Mouse (Mus musculus) C2C12 (cell line): ENCODE measurements around the gene Itgb5. TPM values are rescaled to one million over a fixed set of nuclear protein-coding genes. Genes with fewer than 3 reads are reported as not detected.
A peak's percentile ranks its signal among the peaks of the same experiment; 100 is the strongest.

ENCODE experiments used
- H3K27me3 ChIP-seq: one replicate; pipeline ENCODE4 v1.6.1; 2011; ENCODE audit not compliant: control insufficient read depth, insufficient read depth, insufficient read length
- H3K36me3 ChIP-seq: one replicate; pipeline ENCODE4 v1.6.1; 2011; ENCODE audit not compliant: control insufficient read depth, insufficient read depth
- H3K4me3 ChIP-seq: one replicate; pipeline ENCODE4 v1.5.1; 2011; ENCODE audit warnings: mild to moderate bottlenecking, control low read depth; ENCODE audit not compliant: poor library complexity, insufficient read depth, severe bottlenecking
- H3K79me2 ChIP-seq: one replicate; pipeline ENCODE4 v1.6.1; 2011; ENCODE audit not compliant: control insufficient read depth, insufficient read depth
- H3K79me3 ChIP-seq: one replicate; pipeline ENCODE4 v1.6.1; 2011; ENCODE audit warnings: low read depth, control low read depth
- H3ac ChIP-seq: one replicate; pipeline ENCODE3; 2011; ENCODE audit warnings: low read depth; ENCODE audit not compliant: control insufficient read depth, insufficient read length
- CEBPB ChIP-seq: IDR thresholded peaks from one replicate; pipeline ENCODE4 v1.6.1; 2011; ENCODE audit warnings: low read depth, mild to moderate bottlenecking, control low read depth, moderate library complexity
- CTCF ChIP-seq: IDR thresholded peaks from one replicate; pipeline ENCODE4 v1.5.1; 2011; ENCODE audit not compliant: control insufficient read depth, insufficient read depth, insufficient read length
- FOSL1 ChIP-seq: IDR thresholded peaks from one replicate; pipeline ENCODE4 v1.8.0; 2011; ENCODE audit warnings: mild to moderate bottlenecking, low read length; ENCODE audit not compliant: poor library complexity, insufficient read depth, severe bottlenecking
- MAX ChIP-seq: IDR thresholded peaks from one replicate; pipeline ENCODE4 v1.6.1; 2011; ENCODE audit warnings: mild to moderate bottlenecking, control low read depth
- MYOD1 ChIP-seq: IDR thresholded peaks from one replicate; pipeline ENCODE4 v1.6.1; 2011; ENCODE audit warnings: low read depth; ENCODE audit not compliant: control insufficient read depth, insufficient read length
- MYOG ChIP-seq: IDR thresholded peaks from one replicate; pipeline ENCODE4 v1.6.1; 2011; ENCODE audit not compliant: control insufficient read depth, insufficient read length; ENCODE audit errors: extremely low read depth
- USF1 ChIP-seq: IDR thresholded peaks from one replicate; pipeline ENCODE4 v1.6.1; 2011; ENCODE audit warnings: low read depth, mild to moderate bottlenecking, control low read depth, moderate library complexity
- polyA plus RNA-seq: library from polyadenylated mRNA; unstranded; fragments of >200 nt; fragmentation: generic; extraction: Trizol; gene quantifications from one replicate; pipeline ENCODE4 v1.2.1, GENCODE M21; 2012; ENCODE audit warnings: missing spikeins

The Itgb5 gene
- polyA plus RNA-seq, 1 experiment = 46.0 TPM

GRCm38 (mm10) chr16:33891561-33892281 lies 62.3 kb downstream of the Itgb5 start:
- no peak overlapping the region for H3K4me3 ChIP-seq
- TF ChIP-seq MYOG (no peak), MYOD1 (peak; percentile 62), FOSL1 (no peak), MAX (peak; percentile 6), CEBPB (peak; percentile 93), USF1 (no peak), CTCF (no peak)

DNA sequence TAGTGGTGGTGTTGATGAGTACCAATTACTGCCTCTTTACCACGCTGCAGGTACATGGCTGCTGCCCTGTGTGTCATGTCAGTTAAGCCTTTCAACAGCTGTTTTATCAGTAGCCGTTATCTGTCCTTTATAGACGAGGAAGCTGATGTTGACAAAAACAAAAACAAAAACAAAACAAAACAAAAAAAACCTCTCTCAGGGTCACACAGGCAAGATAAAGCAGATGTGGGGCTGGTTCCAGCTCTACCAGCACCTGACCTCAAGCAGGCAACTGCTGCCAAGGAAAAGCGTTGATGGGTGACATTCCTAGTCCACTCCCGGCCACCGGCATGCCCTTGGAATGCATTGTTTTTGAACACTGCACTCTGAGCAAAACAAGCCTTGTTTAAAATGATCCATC lies 63.1 kb downstream of the Itgb5 start:
- Histone ChIP-seq H3K79me3 (no peaks in the 10 kb centered on the region), H3K36me3 (no peaks in the 10 kb centered on the region), H3K79me2 (peaks cover 29% of the 10 kb centered on the region), H3K4me3 (no peak overlapping the region), H3ac (no peak overlapping the region), H3K27me3 (no peaks in the 10 kb centered on the region)
- TF ChIP-seq MAX (no peak), USF1 (no peak), CEBPB (no peak), CTCF (no peak), MYOG (no peak)

More at GRCm38 (mm10) chr16:33891561-33892281, 62.3 kb downstream of the Itgb5 start:
- H3K79me3 ChIP-seq = no peaks in the 10 kb centered on the region
- H3ac ChIP-seq = peak overlapping the region; percentile 5
- H3K79me2 ChIP-seq = peaks cover 29% of the 10 kb centered on the region
- no peaks in the 10 kb centered on the region for H3K36me3 ChIP-seq
- H3K27me3 ChIP-seq = no peaks in the 10 kb centered on the region

DNA sequence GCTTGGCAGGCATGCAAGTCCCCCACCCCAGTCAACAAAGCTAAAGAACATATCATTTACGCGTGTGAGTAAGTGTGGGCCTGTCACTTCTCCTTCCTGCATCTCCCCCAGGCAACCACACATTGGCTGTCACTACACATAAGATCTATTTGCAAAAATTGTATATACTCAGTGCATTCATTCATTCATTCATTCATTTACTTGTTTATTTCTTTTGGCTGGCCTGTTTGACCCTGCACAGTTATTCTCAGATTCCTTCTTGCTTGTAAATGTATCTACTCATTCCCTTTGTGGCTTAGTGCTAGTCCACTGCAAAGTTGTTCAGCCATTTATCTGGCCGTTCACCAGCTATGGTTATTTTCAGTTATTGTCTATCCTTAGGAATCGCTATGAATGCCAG lies 64.3 kb downstream of the Itgb5 start:
- Histone ChIP-seq H3K4me3 (no peak overlapping the region), H3K79me3 (no peaks in the 10 kb centered on the region), H3ac (no peak overlapping the region), H3K36me3 (no peaks in the 10 kb centered on the region), H3K27me3 (no peaks in the 10 kb centered on the region), H3K79me2 (peaks cover 23% of the 10 kb centered on the region)
- TF ChIP-seq CEBPB (no peak), CTCF (no peak), MYOG (no peak), FOSL1 (no peak), MAX (no peak), USF1 (no peak), MYOD1 (no peak)

- Histone ChIP-seq H3K79me3 (no peaks in the 10 kb centered on the region), H3ac (no peak overlapping the region), H3K79me2 (peaks cover 23% of the 10 kb centered on the region), H3K36me3 (peaks cover 2% of the 10 kb centered on the region), H3K27me3 (no peaks in the 10 kb centered on the region), H3K4me3 (no peak overlapping the region)
- no peak for TF ChIP-seq USF1
- TF ChIP-seq MYOG = no peak
- TF ChIP-seq CEBPB = no peak
- no peak for TF ChIP-seq FOSL1
- no peak for TF ChIP-seq MAX
- TF ChIP-seq CTCF = no peak
- TF ChIP-seq MYOD1 = no peak
Measured at GRCm38 (mm10) chr16:33894449-33894848, 65.0 kb downstream of the Itgb5 start.

DNA sequence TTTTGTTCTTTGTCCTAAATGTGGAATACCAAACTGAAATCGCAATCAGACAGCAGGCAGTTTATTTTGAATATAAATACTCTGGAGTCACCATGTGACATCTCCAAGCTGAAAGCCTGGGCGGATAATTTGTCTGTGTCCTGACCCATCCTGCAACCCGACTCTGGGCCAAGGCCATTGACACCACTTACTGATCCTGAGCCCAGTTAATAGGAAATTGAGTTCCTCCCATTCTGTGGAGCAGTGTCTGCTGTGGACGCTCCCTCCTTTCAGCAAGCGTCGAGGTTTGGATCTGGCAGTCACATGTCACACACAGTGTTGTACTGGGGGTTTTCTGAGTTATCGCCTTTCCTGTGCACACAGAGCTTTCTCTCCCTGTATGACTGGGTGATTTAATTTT lies 66.2 kb downstream of the Itgb5 start:
- no peak for TF ChIP-seq MYOG
- TF ChIP-seq FOSL1 = no peak
- no peak for TF ChIP-seq MAX
- TF ChIP-seq USF1 = no peak
- no peak for TF ChIP-seq MYOD1
- TF ChIP-seq CTCF = no peak
- no peak for TF ChIP-seq CEBPB
- peaks cover 14% of the 10 kb centered on the region for H3K79me2 ChIP-seq
- H3K36me3 ChIP-seq = peaks cover 13% of the 10 kb centered on the region
- H3ac ChIP-seq = no peak overlapping the region
- H3K4me3 ChIP-seq = no peak overlapping the region
- no peaks in the 10 kb centered on the region for H3K79me3 ChIP-seq
- H3K27me3 ChIP-seq = no peaks in the 10 kb centered on the region
